Comparison of ENCODE assay signal across 13 mouse cellular contexts in the genomic region with DNA sequence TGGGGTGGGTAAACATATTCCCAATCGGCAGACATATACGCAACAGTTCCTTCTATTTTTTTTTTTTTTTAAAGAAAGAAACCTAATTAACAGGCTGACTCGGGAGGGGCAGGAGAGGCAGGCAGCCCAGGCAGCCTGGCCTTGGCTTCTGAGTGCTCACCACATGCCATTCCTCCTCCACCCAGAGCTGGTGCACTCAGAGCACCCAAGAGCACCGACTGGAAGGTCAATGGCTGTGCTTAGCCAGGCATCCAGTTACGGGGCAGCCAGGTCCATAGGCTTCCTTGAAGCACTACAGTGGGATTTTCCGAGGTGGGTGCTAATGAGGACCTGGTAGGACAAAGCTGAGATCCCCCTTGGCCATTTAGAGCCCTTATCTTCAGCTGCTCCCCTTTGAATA.
"Had no signal": no experiment of that assay in that cellular context is flagged by ENCODE, and none has a peak within 500 bp of the region (broad histone marks: within the 10 kb centered on the region; RNA-seq: fewer than 3 reads in every experiment).

No protein-coding gene starts in this region.

- H3K27me3 ChIP-seq: limb, embryonic 12.5 days; liver, embryonic 13.5 days; lung, embryonic 15.5 days; midbrain, embryonic 15.5 days; neural tube, embryonic 12.5 days had no signal

- H3K4me1 ChIP-seq: limb, embryonic 12.5 days; lung, embryonic 15.5 days; neural tube, embryonic 12.5 days had no signal

- ATAC-seq: liver, postnatal 0 days; midbrain, embryonic 15.5 days had no signal

- H3K9ac ChIP-seq: limb, embryonic 12.5 days; liver, embryonic 13.5 days; liver, postnatal 0 days; lung, embryonic 15.5 days; midbrain, embryonic 15.5 days; neural tube, embryonic 12.5 days had no signal

- H3K36me3 ChIP-seq: limb, embryonic 12.5 days; liver, embryonic 13.5 days; lung, embryonic 15.5 days; midbrain, embryonic 15.5 days; neural tube, embryonic 12.5 days had no signal

- H3K9me3 ChIP-seq: limb, embryonic 12.5 days; liver, embryonic 13.5 days; lung, embryonic 15.5 days; megakaryocyte, embryonic 14.5 days; midbrain, embryonic 15.5 days; neural tube, embryonic 12.5 days had no signal

- H3K4me3 ChIP-seq: limb, embryonic 12.5 days; liver, embryonic 13.5 days; lung, embryonic 15.5 days; megakaryocyte, embryonic 14.5 days; midbrain, embryonic 15.5 days; neural tube, embryonic 12.5 days had no signal

- H3K4me2 ChIP-seq: limb, embryonic 12.5 days; liver, embryonic 13.5 days; lung, embryonic 15.5 days; midbrain, embryonic 11.5 days; midbrain, embryonic 15.5 days; neural tube, embryonic 12.5 days had no signal

- H3K27ac ChIP-seq: limb, embryonic 12.5 days; liver, embryonic 13.5 days; lung, embryonic 15.5 days; macrophage; midbrain, embryonic 15.5 days; neural tube, embryonic 12.5 days; stomach, postnatal 0 days had no signal

- DNase-seq: liver; liver, embryonic 13.5 days; liver, postnatal 0 days; lung, postnatal 14 days; thymus, postnatal 4 days had no signal
